In genomic region chr19:53851826-53852698, GRCm38 (mm10) we compare ENCODE assay signal across 10 mouse cellular contexts. TPM values are rescaled to one million over a fixed set of nuclear protein-coding genes. Genes with fewer than 3 reads are reported as not detected.
DNase-seq lines count a peak whose midpoint lies in the region; ATAC-seq and TF ChIP-seq lines count a peak whose summit lies in the region.
"Had no signal": no experiment of that assay in that cellular context is flagged by ENCODE, and none has a peak within 500 bp of the region (broad histone marks: within the 10 kb centered on the region; RNA-seq: fewer than 3 reads in every experiment).

No protein-coding gene starts in this region.

- no peak for ATAC-seq in limb, embryonic 12.5 days (ENCODE audit: insufficient number of reproducible peaks, insufficient read depth, low FRiP score, low TSS enrichment, low read depth)
- ATAC-seq in stomach, postnatal 0 days (ENCODE audit: low FRiP score, low TSS enrichment): no peak

- peaks cover 60% of the 10 kb centered on the region for H3K36me3 ChIP-seq in heart, embryonic 10.5 days
- no peaks in the 10 kb centered on the region for H3K36me3 ChIP-seq in testis, adult 2 months (ENCODE audit: control insufficient read depth, insufficient read depth, low read length)
- H3K36me3 ChIP-seq in limb, embryonic 12.5 days: no peaks in the 10 kb centered on the region
- no peaks in the 10 kb centered on the region for H3K36me3 ChIP-seq in stomach, postnatal 0 days (ENCODE audit: control insufficient read depth, insufficient read depth, low read length)
- H3K36me3 ChIP-seq: liver, embryonic 15.5 days had no signal

- H3K4me3 ChIP-seq in heart, embryonic 10.5 days: no peak overlapping the region
- H3K4me3 ChIP-seq in testis, adult 2 months (ENCODE audit: control insufficient read depth, low read depth, low read length): no peak overlapping the region
- no peak overlapping the region for H3K4me3 ChIP-seq in limb, embryonic 12.5 days (replicated peaks)
- no peak overlapping the region for H3K4me3 ChIP-seq in stomach, postnatal 0 days (ENCODE audit: low read depth, low read length)
- H3K4me3 ChIP-seq: liver, embryonic 15.5 days had no signal

- H3K4me2 ChIP-seq in limb, embryonic 12.5 days: peak overlapping the region; percentile 4; the same call in 1 of the 2 replicates
- H3K4me2 ChIP-seq in stomach, postnatal 0 days (replicated peaks; ENCODE audit: low read depth): no peak overlapping the region; the same call in 1 of the 2 replicates
- H3K4me2 ChIP-seq: liver, embryonic 15.5 days had no signal

- TF ChIP-seq EP300 in stomach, postnatal 0 days (optimal IDR thresholded peaks at IDR 0.05): no peak

- H3K9me3 ChIP-seq in heart, embryonic 10.5 days: no peaks in the 10 kb centered on the region
- H3K9me3 ChIP-seq in limb, embryonic 12.5 days: no peaks in the 10 kb centered on the region
- no peaks in the 10 kb centered on the region for H3K9me3 ChIP-seq in stomach, postnatal 0 days (ENCODE audit: control insufficient read depth, low read length)
- H3K9me3 ChIP-seq: liver, embryonic 15.5 days had no signal

- no peak for TF ChIP-seq POLR2A in testis, adult 2 months (IDR thresholded peaks at IDR 0.05; ENCODE audit: control insufficient read depth, low read depth, low read length)

- H3K4me1 ChIP-seq in heart, embryonic 10.5 days: peaks cover 43% of the 10 kb centered on the region
- peaks cover 10% of the 10 kb centered on the region for H3K4me1 ChIP-seq in testis, adult 2 months (ENCODE audit: control insufficient read depth, insufficient read depth, low read length)
- peaks cover 49% of the 10 kb centered on the region for H3K4me1 ChIP-seq in limb, embryonic 12.5 days (replicated peaks)
- peaks cover 25% of the 10 kb centered on the region for H3K4me1 ChIP-seq in stomach, postnatal 0 days (replicated peaks; ENCODE audit: control insufficient read depth, insufficient read depth)

- 85% methylated on average over 14 of the region's 14 CpGs for WGBS in heart, embryonic 10.5 days
- 85% methylated on average over 14 of the region's 14 CpGs for WGBS in limb, embryonic 12.5 days
- WGBS in stomach, postnatal 0 days: 65% methylated on average over 13 of the region's 14 CpGs

- DNase-seq in heart, embryonic 10.5 days (ENCODE audit: low spot score): no peak
- no peak for DNase-seq in heart, adult 18-20 months
- DNase-seq in testis, postnatal 10 days (ENCODE audit: low spot score): no peak
- no peak for DNase-seq in stomach, postnatal 0 days (ENCODE audit: low spot score)
- no peak for DNase-seq in layer of hippocampus, postnatal 36 days
- no peak for DNase-seq in layer of hippocampus, postnatal 14 days (ENCODE audit: low spot score in 2 of 2)
- DNase-seq: thymus, postnatal 14 days had no signal

- TF ChIP-seq CTCF in testis, adult 2 months (IDR thresholded peaks at IDR 0.05; ENCODE audit: control insufficient read depth, insufficient read depth, insufficient replicate concordance, low read depth, low read length): no peak
- no peak for TF ChIP-seq CTCF in stomach, postnatal 0 days (IDR thresholded peaks at IDR 0.05; ENCODE audit: low read depth)

- no peak overlapping the region for H3K9ac ChIP-seq in limb, embryonic 12.5 days (replicated peaks)
- no peak overlapping the region for H3K9ac ChIP-seq in stomach, postnatal 0 days (ENCODE audit: low read length)
- H3K9ac ChIP-seq: liver, embryonic 15.5 days had no signal

- no peaks in the 10 kb centered on the region for H3K27me3 ChIP-seq in heart, embryonic 10.5 days (ENCODE audit: insufficient read depth, poor library complexity, severe bottlenecking)
- no peaks in the 10 kb centered on the region for H3K27me3 ChIP-seq in testis, adult 2 months (ENCODE audit: control insufficient read depth, insufficient read depth, low read length)
- no peaks in the 10 kb centered on the region for H3K27me3 ChIP-seq in limb, embryonic 12.5 days
- no peaks in the 10 kb centered on the region for H3K27me3 ChIP-seq in stomach, postnatal 0 days (ENCODE audit: control insufficient read depth, insufficient read depth, low read length)
- H3K27me3 ChIP-seq: liver, embryonic 15.5 days had no signal

- peak overlapping the region; percentile 29; the same call in 1 of the 2 replicates for H3K27ac ChIP-seq in heart, embryonic 10.5 days
- H3K27ac ChIP-seq in testis, adult 2 months (ENCODE audit: control insufficient read depth, insufficient read depth, low read depth, low read length): peak overlapping the region; percentile 37
- peak overlapping the region; percentile 80 for H3K27ac ChIP-seq in limb, embryonic 12.5 days
- peak overlapping the region; percentile 87 for H3K27ac ChIP-seq in stomach, postnatal 0 days (replicated peaks)
- H3K27ac ChIP-seq: liver, embryonic 15.5 days had no signal

RNA-seq across cellular contexts. Expression of gene Pdcd4, which starts 40.0 kb away (rescaled TPM):
- 31.4 and 35.0 TPM in 2 replicates for polyA plus RNA-seq in heart, embryonic 10.5 days (2016; fragmentation: Nextera tagmentation; extraction: Ambion mirVana)
- total RNA-seq in heart, adult 18-20 months (2021): 10 to 100 TPM; 20.3 to 31.3 TPM
- polyA plus RNA-seq in testis, adult 2 months (2012; rRNA removed): 37.1 and 46.6 TPM in 2 replicates
- polyA plus RNA-seq in limb, embryonic 12.5 days (2016; fragmentation: Nextera tagmentation; extraction: Ambion mirVana): 106 and 107 TPM in 2 replicates
- 204 and 217 TPM in 2 replicates for polyA plus RNA-seq in stomach, postnatal 0 days (2015; fragmentation: Nextera tagmentation; extraction: Ambion mirVana)
- 100 to 1,000 TPM; 115 to 125 TPM for total RNA-seq in layer of hippocampus, postnatal 36 days (2021)
- total RNA-seq in layer of hippocampus, postnatal 14 days (2021): 100 to 1,000 TPM; 121 TPM

Comparison
In these comparisons a context has a peak if more than half of its experiments do, and no peak if none do; other contexts are left out.
1. H3K27ac ChIP-seq: peak in every context shown above with its lines; median percentile 87 in stomach, postnatal 0 days; 80 in limb, embryonic 12.5 days; 37 in testis, adult 2 months; 29 in heart, embryonic 10.5 days.